Mouse (Mus musculus) lung, adult 2 months (tissue): Measurements from ENCODE around the gene Adprm.

Experiments
- CTCF ChIP-seq: fragments of 200-500 bp; IDR thresholded peaks from 2 replicates; pipeline ENCODE4 v1.5.1; 2011; ENCODE audit warnings: mild to moderate bottlenecking, low read length, control low read depth; ENCODE audit not compliant: insufficient read depth
- POLR2A ChIP-seq: fragments of 200-500 bp; IDR thresholded peaks from 2 replicates; pipeline ENCODE4 v1.6.1; 2011; ENCODE audit warnings: low read depth, mild to moderate bottlenecking, control low read depth, low read length, borderline replicate concordance; ENCODE audit errors: extremely low read depth

DNA sequence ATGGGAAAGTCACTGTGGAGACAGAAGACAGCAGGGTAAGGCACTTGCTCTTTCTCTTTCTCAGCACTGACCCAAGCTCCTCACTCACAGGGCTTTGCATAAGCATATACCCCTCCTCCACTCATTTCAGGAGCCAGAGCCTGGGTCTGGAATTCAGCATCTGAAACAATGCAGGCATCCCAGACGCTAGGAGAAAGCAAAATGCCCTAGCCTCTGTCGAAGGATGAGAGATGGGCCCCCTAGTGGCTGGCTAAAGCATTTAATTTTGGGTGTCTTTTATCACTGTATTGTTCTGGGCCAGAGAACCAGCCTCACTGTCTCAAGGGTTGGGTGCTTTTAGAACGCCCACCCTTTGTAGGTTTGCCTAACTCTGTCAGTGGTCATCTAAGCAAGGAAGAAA is 27.8 kb upstream of the Adprm start:
- no peak for TF ChIP-seq POLR2A
- peak; percentile 53 for TF ChIP-seq CTCF
